Mouse (Mus musculus): ENCODE measurements around the gene Ugt1a6b.

Ugt1a6b gene

GRCm38 (mm10) chr1:88259643-88260024 is 156.6 kb downstream of the Ugt1a6b start:
- DNase-seq (ENCODE audit: extremely low read depth, low read depth, low spot score): no peak

GRCm38 (mm10) chr1:88260114-88260513 is 157.1 kb downstream of the Ugt1a6b start:
- DNase-seq (ENCODE audit: extremely low read depth, low read depth, low spot score): no peak

DNA sequence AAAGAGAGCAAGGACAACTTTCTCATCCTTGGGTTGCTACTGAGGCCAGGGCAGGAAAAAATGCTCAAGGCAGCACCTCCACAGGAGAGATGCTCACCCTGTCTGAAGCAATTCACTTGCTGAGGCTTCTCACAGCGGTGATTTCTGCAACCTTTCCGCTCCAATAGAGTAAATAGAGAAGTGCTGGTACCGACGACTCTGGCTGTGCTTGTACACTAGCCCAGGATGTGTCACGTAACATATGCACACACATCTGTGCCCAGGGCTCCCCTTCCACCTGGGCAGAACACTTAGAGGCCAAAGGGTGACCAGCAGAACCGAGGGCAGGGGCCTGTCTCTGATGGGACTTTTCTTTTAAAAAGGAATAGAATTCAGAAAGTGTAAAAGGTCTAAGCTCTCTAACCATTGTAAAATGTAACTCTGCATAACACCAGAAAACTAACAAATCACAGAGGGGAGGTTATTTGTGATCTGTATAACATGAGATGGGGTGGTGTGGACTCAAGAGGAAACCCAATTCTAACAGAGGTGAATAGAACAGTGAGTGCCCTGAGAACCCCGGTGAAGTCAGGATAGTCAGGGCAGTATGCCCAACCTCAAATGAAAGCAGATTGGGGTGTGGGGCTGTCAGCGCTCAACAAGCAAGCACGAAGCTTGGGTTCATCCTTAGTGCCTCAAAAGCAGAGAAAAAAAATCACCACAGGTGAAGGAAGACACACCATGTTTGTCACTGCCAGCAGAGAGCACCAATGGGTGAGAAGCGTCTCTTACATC is 157.7 kb downstream of the Ugt1a6b start:
- no peak for DNase-seq (ENCODE audit: extremely low read depth, low read depth, low spot score)

- no peak for DNase-seq (ENCODE audit: extremely low read depth, low read depth, low spot score)
These were observed 158.7 kb downstream of the Ugt1a6b start for GRCm38 (mm10) chr1:88261706-88262105.

DNA sequence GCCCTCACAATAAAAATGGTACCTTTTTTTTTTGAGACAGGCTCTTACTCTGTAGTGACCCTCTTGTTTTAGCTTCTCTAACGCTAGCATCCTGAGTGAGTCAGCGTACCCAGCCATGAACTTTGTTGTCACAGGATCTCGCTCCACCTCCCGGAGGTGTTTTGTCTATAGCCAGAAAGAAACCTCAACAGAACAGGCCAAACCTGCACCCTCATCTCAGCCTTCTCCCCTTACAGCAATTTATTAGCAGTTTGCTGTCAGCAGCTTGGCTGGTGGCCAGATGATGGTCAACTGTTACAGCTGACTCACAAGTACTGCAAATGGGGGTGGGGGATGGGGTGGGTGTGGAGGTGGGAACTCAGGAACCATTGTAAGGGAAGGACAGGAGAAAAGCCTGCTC is 159.2 kb downstream of the Ugt1a6b start:
- peak; percentile 58 for DNase-seq (ENCODE audit: extremely low read depth, low read depth, low spot score)

DNA sequence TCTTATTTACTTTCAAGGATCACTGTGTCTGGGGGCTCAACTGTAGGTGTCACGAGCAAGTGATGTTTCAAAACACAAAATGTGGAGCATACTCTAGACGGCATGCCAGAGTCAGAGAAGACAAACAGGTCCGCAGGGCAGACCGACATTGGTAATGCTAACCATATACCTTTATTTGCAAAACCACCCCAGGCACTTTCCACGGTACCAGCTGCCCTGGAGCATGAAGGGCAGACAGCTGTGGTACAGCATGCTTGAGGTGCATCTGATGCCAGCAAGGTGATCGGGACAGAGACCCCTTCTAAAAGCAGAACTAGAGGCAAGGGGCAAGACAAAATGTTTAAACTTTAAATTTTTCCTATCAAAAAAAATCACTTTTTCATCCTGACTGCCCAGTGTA is 159.9 kb downstream of the Ugt1a6b start:
- no peak for DNase-seq (ENCODE audit: extremely low read depth, low read depth, low spot score)

- no peak for DNase-seq (ENCODE audit: extremely low read depth, low read depth, low spot score)
These were observed 160.7 kb downstream of the Ugt1a6b start for GRCm38 (mm10) chr1:88263778-88264177.

DNA sequence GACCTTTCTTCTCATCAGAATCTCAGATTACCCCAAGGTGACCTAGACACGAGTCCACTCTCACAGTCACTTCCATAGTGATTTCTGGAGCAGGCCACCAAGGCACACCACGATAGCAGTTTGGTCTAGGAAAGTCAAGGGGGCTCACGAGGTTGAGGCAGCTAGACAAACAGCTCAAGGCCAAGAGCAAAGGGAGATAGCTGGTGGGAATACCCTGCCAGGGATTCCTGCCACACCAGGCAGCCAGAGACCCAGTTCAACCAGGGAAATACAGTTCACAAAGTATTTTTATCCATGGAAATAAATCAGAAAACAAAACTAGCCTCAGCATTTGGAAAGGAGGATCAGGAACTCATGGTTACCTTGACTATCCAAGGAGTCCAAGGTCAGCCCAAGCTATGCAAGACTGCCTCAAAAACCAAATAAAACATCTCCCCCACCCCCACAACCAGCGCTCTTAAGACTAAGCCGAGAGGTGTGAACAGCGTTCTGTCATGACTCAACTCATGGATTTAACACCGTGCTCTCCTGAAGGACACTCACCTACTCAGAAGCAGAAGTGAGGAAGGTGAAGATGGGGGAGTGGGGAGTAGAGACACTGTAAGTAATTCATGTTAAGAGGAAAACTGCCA is 161.3 kb downstream of the Ugt1a6b start:
- no peak for DNase-seq (ENCODE audit: extremely low read depth, low read depth, low spot score)

DNA sequence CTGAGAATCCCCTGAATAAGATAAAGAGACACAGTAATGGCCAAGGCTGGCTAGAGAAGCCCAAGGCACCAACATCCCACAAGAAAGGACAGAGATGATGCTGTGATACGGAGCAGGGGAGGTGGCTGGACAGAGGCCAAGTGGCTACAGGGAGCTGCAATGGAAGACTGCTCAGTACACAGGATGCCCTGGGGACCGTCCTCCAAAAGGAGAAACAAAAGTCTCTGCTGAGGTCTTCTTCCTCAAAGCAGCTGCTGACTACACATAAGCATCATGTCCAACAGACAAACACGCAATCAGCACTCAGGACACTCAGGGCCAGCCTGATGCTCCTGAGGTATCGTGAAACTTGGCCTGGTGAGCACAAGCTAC is 161.8 kb downstream of the Ugt1a6b start:
- DNase-seq (ENCODE audit: extremely low read depth, low read depth, low spot score): no peak

DNA sequence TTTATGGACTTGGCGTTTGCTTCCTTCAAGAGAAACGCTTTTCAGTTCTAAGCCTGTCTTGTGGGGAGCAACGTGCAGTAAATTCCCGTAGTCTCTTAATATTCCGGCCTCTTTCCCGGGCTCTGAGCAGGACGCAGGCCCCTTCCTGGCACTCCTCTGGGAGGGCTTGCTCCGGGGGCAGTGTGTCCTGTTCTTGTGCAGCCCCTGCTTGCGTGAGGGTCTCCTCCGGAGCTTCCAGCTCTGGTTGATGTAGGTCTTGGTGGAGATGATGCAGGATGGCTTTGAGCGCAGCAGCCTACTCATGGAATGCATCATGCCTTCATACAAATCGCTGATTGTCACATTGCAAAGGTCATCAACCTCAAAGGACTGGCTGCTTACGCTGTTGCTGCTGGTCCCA is 163.1 kb downstream of the Ugt1a6b start:
- DNase-seq (ENCODE audit: extremely low read depth, low read depth, low spot score): no peak

DNA sequence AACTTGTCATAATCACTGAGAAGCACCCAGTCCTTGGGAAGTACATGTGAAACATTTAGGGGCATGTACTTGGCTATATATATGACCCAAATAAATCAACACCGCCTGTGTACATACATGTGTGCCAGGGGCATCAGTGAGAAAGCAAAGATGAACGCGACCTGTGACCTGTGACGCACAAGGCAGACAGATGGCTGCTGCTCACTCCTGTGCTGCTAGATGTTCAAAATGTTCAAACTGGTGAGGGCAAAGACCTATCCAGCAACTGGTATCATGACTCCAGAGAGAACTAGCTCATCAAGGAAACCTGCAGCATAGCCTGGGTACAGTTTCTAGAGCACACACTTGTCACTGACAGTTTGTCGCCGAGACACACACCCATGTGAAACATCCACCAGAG is 164.4 kb downstream of the Ugt1a6b start:
- no peak for DNase-seq (ENCODE audit: extremely low read depth, low read depth, low spot score)

- no peak for DNase-seq (ENCODE audit: extremely low read depth, low read depth, low spot score)
These were observed 165.0 kb downstream of the Ugt1a6b start for GRCm38 (mm10) chr1:88268070-88268469.

All from fat pad, adult 2 months (tissue).